Mouse (Mus musculus) ES-E14 (cell line): ENCODE results near the gene Nomo1.

Source experiments
- CHD2 ChIP-seq: IDR thresholded peaks from 2 replicates; pipeline ENCODE4 v1.6.1; 2014; ENCODE audit warnings: mild to moderate bottlenecking, low read depth, low read length, inconsistent platforms
- HCFC1 ChIP-seq: IDR thresholded peaks from 2 replicates; pipeline ENCODE4 v1.6.1; 2012; ENCODE audit warnings: low read length, inconsistent platforms, borderline replicate concordance; ENCODE audit not compliant: insufficient read depth
- ZC3H11A ChIP-seq: IDR thresholded peaks from 2 replicates; pipeline ENCODE4 v1.6.1; 2012; ENCODE audit warnings: low read depth, mild to moderate bottlenecking, inconsistent platforms, low read length, borderline replicate concordance
- ZNF384 ChIP-seq: IDR thresholded peaks from 2 replicates; pipeline ENCODE4 v1.6.1; 2012; ENCODE audit warnings: low read depth, low read length, inconsistent platforms

GRCm38 (mm10) chr7:46009578-46009977, 23.9 kb upstream of the Nomo1 start:
- TF ChIP-seq ZNF384 (0 out of 2 replicates have a peak, but pooled peaks have one; percentile 26), HCFC1 (no peak), CHD2 (no peak), ZC3H11A (0 out of 2 replicates have a peak, but pooled peaks have one; percentile 44)
